Mouse (Mus musculus) liver, adult 2 months (tissue): ENCODE measurements around the gene Megf11. TPM values are rescaled to one million over a fixed set of nuclear protein-coding genes. Genes with fewer than 3 reads are reported as not detected.

Experiments used
- DNase-seq: peaks from one replicate; pipeline ENCODE4 v3.0.0-alpha.2; 2011; ENCODE audit warnings: low read depth, low spot score; ENCODE audit errors: extremely low read depth
- H3K27ac ChIP-seq: fragments of 200-500 bp; replicated peaks from 2 replicates; pipeline ENCODE4 v1.5.1; 2012; ENCODE audit warnings: low read depth, mild to moderate bottlenecking, control low read depth, inconsistent platforms, low read length; ENCODE audit not compliant: insufficient read depth
- H3K27me3 ChIP-seq: fragments of 200-500 bp; 2 replicates; pipeline ENCODE4 v1.6.1; 2012; ENCODE audit warnings: mild to moderate bottlenecking, moderate library complexity, low read length, inconsistent platforms; ENCODE audit not compliant: control insufficient read depth, insufficient read depth
- H3K36me3 ChIP-seq: fragments of 200-500 bp; 2 replicates; pipeline ENCODE4 v1.6.1; 2012; ENCODE audit warnings: low read length, inconsistent platforms; ENCODE audit not compliant: control insufficient read depth, insufficient read depth
- H3K4me1 ChIP-seq: fragments of 200-500 bp; 2 replicates; pipeline ENCODE4 v1.6.1; 2011; ENCODE audit warnings: low read length; ENCODE audit not compliant: control insufficient read depth, insufficient read depth
- H3K4me3 ChIP-seq: fragments of 200-500 bp; 2 replicates; pipeline ENCODE4 v1.5.1; 2011; ENCODE audit warnings: low read depth, mild to moderate bottlenecking, control low read depth, low read length, moderate library complexity; ENCODE audit not compliant: insufficient read depth
- H3K79me2 ChIP-seq: fragments of 200-500 bp; 2 replicates; pipeline ENCODE4 v1.6.1; 2012; ENCODE audit warnings: inconsistent platforms, mild to moderate bottlenecking, low read length, moderate library complexity; ENCODE audit not compliant: control insufficient read depth, insufficient read depth
- H3K9ac ChIP-seq: fragments of 200-500 bp; 2 replicates; pipeline ENCODE4 v1.6.1; 2012; ENCODE audit warnings: low read depth, mild to moderate bottlenecking, control low read depth, inconsistent platforms, low read length
- CTCF ChIP-seq: fragments of 200-500 bp; IDR thresholded peaks from 2 replicates; pipeline ENCODE4 v1.5.1; 2011; ENCODE audit warnings: low read depth, low read length, control low read depth
- POLR2A ChIP-seq: fragments of 200-500 bp; IDR thresholded peaks from 2 replicates; pipeline ENCODE4 v1.6.1; 2011; ENCODE audit warnings: low read length, control low read depth; ENCODE audit not compliant: insufficient read depth; ENCODE audit errors: extremely low read depth
- WGBS: fragments of 180-500 bp; shearing (Covaris S2); methylation state at CpG from one replicate; pipeline ENCODE4 v1.1.7; 2018; 5-methylcytosine and 5-hydroxymethylcytosine counted together
- polyA plus RNA-seq: library from polyadenylated mRNA; depleted of rRNA; stranded (reverse); fragments of >200 nt; gene quantifications from 2 replicates; pipeline ENCODE4 v1.2.3, GENCODE M21; 2012
- total RNA-seq: library from RNA; depleted of rRNA; stranded (reverse); fragments of >200 nt; gene quantifications from 2 replicates; pipeline ENCODE4 v1.2.3, GENCODE M21; 2014

The Megf11 gene
- total and polyA plus RNA-seq, 2 experiments: 0.09 to 0.13 TPM

DNA sequence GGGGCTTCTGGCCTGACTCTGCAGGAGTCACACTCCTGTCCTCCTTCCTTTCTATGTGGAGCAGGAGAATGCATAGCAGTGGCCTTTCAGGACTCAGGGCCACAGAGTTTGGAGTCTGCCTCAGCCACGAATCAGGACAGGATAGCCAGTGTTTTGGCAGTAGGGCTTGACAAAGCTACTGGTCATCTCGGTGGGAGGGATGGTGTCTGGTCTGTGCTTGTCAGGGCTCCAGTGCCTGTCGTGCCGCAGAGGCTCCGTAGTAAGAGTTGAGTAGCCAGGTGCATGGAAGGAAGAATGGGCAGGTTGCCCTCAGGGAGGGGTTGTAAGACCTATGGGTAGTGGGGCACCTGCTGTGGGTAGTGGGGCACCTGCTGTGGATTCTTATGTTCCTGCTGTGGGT, 96.7 kb downstream of the Megf11 start:
- TF ChIP-seq CTCF (no peak), POLR2A (no peak)
- H3K79me2 ChIP-seq: no peaks in the 10 kb centered on the region
- no peak for DNase-seq
- no peaks in the 10 kb centered on the region for H3K36me3 ChIP-seq
- H3K27me3 ChIP-seq: no peaks in the 10 kb centered on the region
- WGBS: 83% methylated on average over 5 of the region's 5 CpGs
- no peaks in the 10 kb centered on the region for H3K4me1 ChIP-seq
- H3K4me3 ChIP-seq: no peak overlapping the region
- no peak overlapping the region for H3K9ac ChIP-seq
- H3K27ac ChIP-seq: no peak overlapping the region

DNA sequence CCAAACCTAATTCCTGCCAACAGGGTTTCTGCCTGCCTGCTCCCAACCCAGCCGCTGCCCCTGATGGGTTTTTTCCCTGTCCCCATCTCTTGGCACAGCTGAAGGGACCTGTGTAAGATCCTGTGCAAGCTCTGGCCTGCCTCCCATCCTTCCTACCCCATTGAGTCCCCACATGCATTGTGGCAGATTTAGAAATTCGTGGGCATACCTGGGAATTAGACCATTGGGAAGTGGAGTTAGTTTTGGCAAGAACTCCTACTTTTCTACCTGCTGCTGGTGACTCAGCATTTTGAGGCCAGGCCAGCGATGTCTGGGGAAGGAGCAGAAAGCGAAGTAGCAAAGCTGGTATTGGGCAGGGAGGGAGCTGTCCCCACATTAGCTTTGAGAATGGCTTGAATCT, 102.0 kb downstream of the Megf11 start:
- H3K4me3 ChIP-seq: no peak overlapping the region
- no peaks in the 10 kb centered on the region for H3K27me3 ChIP-seq
- TF ChIP-seq POLR2A (no peak), CTCF (no peak)
- H3K27ac ChIP-seq: no peak overlapping the region
- no peaks in the 10 kb centered on the region for H3K79me2 ChIP-seq
- peak; percentile 4 for DNase-seq
- no peaks in the 10 kb centered on the region for H3K4me1 ChIP-seq
- H3K9ac ChIP-seq: no peak overlapping the region
- no peaks in the 10 kb centered on the region for H3K36me3 ChIP-seq
- WGBS: 50% methylated on average over 4 of the region's 4 CpGs

DNA sequence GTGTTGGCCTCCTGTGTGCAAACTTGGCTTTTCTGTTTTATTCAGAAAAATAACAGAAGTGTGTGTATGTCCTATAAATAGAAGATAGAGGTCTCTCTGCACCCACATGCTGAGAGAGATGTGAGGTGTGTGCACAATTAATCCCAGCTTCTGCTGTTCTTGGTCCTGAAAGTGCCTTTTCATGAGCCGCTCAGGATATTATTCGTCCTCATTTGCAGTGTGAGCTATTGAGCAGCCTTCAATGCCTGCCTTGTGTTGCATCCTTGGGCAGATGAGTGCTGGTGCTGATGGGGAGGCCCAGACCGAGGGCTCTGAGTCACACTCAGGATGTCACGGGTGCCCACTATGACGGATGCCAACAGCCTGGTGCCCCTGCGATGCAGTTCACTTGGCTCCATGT, 109.2 kb downstream of the Megf11 start:
- no peaks in the 10 kb centered on the region for H3K27me3 ChIP-seq
- no peaks in the 10 kb centered on the region for H3K4me1 ChIP-seq
- H3K4me3 ChIP-seq: no peak overlapping the region
- no peak for DNase-seq
- WGBS: 93% methylated on average over 6 of the region's 6 CpGs
- H3K9ac ChIP-seq: no peak overlapping the region
- no peaks in the 10 kb centered on the region for H3K36me3 ChIP-seq
- TF ChIP-seq CTCF (no peak), POLR2A (no peak)
- no peak overlapping the region for H3K27ac ChIP-seq
- H3K79me2 ChIP-seq: no peaks in the 10 kb centered on the region

DNA sequence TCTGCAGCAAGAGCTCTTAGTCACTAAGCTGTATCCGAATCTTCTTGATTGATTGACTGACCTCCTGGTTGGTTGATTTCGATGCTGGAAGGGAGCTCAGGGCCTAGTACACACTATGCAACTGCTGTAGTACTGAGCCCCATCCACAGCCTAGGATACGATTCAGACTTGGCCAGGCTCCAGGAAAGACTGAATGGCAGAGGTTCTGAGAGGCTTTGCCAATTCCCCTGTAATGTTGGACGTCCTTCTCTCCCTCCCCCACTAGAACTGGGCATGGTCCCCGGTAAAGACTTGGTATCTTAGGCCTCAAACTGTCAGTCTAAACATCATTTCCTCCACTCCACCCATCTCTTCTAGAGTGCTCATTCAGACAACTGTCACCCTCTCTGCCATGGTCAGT, 113.5 kb downstream of the Megf11 start:
- H3K36me3 ChIP-seq: no peaks in the 10 kb centered on the region
- H3K9ac ChIP-seq: no peak overlapping the region
- no peak for TF ChIP-seq CTCF
- H3K27me3 ChIP-seq: no peaks in the 10 kb centered on the region
- no peaks in the 10 kb centered on the region for H3K4me1 ChIP-seq
- no peak for DNase-seq
- no peak overlapping the region for H3K27ac ChIP-seq
- WGBS: 75% methylated on average over 5 of the region's 5 CpGs
- no peaks in the 10 kb centered on the region for H3K79me2 ChIP-seq
- no peak overlapping the region for H3K4me3 ChIP-seq

DNA sequence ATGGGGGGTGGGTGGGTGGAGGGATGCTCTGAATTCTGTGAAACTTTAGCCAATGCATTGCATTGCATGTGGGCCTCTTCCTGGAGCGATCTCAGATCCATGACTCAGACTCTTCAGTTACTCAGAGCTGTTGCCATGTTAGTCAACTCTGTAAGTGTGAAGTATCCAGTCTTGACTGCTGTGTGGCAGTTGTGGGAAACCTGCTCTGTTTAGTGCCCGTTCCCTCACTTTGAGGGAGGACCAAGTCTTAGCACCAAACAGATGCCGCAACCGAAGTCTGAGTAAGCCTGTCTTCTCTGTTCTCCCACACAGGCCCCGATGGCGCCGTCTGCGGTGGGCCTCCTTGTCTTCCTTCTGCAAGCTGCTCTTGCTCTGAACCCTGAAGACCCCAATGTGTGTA, 115.8 kb downstream of the Megf11 start:
- Histone ChIP-seq H3K4me3 (no peak overlapping the region), H3K4me1 (no peaks in the 10 kb centered on the region), H3K36me3 (no peaks in the 10 kb centered on the region), H3K27me3 (no peaks in the 10 kb centered on the region), H3K27ac (no peak overlapping the region), H3K79me2 (no peaks in the 10 kb centered on the region), H3K9ac (no peak overlapping the region)
- TF ChIP-seq CTCF: no peak
- no peak for TF ChIP-seq POLR2A
- 97% methylated on average over 8 of the region's 8 CpGs for WGBS
- no peak for DNase-seq

DNA sequence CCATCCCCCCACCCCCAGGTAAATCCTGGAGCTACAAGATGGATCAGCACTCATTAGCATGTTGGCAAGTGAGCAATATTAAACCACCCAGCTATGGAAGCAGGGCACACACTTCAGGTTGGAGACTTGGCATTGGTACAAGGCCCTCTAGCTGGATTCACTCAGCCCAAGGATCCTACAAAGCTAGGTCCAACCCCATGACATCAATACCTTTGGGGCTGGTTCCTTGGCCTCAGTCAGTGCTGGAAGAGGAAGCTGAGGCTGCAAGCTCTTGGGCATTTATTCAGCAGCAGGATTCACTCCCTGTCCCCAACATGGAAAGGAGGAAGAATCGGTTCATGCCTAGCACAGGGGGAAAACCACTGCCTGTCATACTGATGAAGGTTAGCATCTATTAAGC, 118.6 kb downstream of the Megf11 start:
- TF ChIP-seq POLR2A (no peak), CTCF (no peak)
- no peaks in the 10 kb centered on the region for H3K27me3 ChIP-seq
- 0 out of 2 replicates have a peak, but pooled peaks cover 1% of the 10 kb centered on the region for H3K4me1 ChIP-seq
- H3K36me3 ChIP-seq: no peaks in the 10 kb centered on the region
- no peak overlapping the region for H3K27ac ChIP-seq
- H3K79me2 ChIP-seq: no peaks in the 10 kb centered on the region
- DNase-seq: no peak
- H3K9ac ChIP-seq: no peak overlapping the region
- H3K4me3 ChIP-seq: no peak overlapping the region
- WGBS: 92% methylated on average over 1 of the region's 1 CpGs
